Mouse (Mus musculus): ENCODE results near the gene Osbp2.

Osbp2 gene

DNA sequence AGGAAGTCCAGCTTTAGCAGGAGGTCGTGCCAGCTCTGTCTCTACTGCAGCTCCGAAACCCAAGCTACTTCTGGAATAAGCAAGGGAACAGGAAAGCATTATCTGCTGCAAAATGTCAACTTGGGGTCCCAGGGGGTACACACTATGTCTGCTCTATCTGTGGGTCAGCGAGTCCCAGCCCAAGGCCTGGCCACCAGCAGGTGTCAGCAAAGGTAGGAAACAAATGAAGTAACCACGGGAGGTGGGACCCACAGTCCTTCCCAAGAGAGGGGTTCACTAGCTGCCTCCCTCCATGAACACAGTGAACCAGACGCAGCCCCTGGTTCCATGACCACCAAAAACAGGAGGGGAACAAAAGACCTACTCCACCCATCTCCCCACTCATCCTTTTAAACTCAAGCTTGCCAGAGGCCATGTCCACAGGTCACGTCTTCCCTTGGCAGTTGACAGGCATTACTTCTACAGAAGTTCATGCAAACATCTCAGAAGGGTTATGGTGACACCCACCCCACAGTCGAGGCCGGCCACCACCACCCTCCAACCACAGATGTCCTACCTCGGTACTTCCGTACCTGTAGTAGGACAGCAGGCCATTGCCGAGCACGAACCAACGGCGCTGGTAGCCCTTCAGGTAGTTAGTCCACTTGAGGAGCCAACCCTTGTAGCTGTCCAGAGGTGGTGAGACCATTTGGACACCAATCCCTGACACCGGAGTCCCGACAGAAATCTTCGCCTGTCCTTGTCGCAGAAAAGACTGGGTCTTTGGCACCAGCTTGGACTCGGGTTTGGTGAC is 846 bp downstream of the Osbp2 start:
- peak; percentile 72 to 73 for DNase-seq

DNA sequence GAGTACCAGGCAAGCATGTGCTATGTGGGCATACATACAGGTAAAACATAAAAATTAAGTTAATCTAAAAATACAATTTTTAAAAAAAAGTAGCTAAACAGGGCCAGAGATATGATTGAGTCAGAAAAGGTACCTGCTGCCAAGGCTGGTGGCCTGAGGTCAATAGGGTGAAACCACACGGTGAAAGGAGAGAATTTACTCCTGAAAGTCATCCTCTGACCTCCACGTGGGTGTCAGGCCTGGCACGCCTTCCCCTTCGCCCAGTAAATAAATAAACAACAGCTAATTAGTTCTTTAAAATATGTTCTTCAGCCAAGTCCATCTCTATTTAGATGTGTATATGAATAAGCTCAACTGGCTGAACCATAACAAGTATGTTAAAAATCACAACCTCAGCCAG is 3.3 kb downstream of the Osbp2 start:
- no peak for DNase-seq

DNA sequence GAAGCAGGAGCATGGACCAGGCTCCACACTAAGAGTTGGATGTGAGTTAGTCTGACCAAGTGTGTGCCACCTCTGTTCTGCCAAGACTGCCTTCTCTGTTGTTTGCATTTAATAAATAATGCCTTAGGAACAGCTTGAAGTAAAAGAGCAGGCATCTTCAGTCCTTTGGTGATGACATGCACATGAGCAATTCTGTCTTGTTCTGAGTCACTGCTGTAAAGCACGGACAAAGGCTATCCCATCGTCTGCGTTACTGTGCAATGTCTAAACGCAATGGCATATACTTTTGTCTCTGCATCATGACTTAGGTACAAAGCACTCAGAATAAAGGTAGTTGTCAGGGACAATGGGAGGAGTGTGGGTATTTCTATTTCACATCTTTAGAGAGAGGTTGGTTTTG is 3.9 kb downstream of the Osbp2 start:
- DNase-seq, result no peak

DNA sequence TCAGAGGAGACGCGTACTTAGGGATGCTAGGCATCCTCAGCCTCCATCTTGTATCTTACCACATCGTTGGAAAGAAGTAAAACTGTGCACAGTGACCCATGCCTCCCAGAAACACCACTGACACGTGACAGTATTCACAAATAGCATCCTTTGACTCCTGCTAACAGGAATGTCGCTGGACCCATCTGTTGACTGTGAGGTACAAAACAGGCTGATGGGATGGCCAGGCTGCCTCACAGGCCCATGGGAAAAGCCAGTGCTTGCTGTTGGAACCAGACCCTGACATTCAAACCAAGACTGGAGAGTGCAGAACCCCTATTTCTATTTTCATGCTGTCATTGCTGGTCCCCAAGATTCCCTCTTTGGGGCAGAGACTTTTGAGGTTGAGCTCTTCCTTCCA is 5.8 kb downstream of the Osbp2 start:
- DNase-seq, result no peak

DNA sequence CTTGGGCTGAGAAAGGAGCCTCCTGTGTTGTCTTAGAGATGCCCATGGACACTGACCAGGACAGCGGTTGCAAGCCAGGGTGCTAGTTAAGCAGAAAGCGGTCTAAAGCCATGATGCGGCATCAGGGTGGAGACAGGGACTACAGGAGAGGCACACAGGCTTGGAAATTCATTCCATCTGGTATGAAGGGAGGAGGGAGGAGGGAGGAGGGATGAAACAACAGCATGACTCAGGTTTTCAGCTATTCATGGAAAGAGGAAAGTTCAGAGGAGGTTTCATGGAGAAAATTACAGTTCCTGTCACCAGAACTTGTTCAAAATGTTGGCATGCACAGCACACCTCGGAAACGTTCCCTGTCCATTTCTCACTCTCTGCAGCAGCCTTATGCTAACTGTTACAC is 7.9 kb downstream of the Osbp2 start:
- no peak for DNase-seq

DNA sequence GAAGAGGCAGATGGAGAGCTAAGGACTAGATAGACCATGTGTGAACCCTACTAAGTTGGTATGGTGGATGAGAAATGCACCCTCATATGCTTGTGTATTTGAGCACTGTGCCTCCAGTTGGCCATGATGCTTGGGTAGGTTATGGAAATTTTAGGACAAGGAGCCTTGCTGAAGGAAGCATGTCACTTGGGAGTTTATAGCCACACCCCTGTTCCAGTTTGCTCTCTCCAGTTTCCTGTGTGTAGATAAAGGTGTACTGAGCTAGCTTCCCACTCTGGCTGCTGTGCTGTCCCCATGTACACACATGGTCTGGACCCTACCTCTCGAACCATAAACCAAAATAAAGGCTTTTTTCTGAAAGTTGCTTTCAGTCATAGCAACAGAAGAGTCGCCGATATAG is 9.5 kb downstream of the Osbp2 start:
- DNase-seq, result no peak

DNA sequence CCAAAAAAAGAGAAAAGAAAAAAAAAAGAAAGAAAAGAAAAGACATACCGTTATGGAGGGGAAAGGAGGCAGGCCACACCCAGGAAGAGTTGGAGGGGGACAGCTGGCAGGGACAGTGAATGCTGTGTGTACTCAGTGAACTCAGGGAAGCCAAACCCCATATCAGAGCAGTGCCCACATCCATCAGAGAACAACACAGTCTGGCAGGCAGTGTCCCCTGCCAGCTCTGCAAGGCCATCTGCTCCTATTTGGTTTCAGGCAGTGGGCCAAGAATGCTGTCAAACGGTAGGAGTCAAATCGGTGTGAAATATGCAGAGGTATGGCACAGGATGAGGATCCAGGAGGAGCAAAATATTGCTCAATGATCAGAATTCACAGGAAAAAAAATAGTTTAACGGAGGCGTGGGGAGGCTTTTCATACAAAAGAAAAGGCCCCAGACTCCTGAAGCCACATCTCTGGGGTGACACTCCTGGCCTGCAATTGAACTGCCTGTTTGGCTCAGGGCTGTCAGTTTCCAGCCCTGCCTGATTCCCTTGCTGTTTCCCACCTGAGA is 10.1 kb downstream of the Osbp2 start:
- DNase-seq, result peak; percentile 94 to 95

DNA sequence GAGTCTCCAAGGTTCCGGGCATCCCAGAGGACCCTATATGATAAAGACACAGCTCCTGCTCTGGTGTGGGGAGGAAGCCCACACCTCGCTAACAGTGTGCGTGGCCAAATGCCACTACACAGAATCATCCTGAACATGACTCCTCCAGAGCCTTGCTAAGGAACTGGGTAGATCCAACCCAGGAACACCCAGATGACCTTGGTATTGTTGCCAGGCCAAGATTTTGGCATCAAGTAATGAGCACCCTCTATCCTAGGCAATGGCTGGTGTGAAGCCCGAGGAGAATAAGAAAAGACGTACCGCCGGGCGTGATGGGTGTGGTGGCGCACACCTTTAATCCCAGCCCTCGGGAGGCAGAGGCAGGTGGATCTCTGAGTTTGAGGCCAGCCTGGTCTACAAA is 10.7 kb downstream of the Osbp2 start:
- no peak for DNase-seq

DNA sequence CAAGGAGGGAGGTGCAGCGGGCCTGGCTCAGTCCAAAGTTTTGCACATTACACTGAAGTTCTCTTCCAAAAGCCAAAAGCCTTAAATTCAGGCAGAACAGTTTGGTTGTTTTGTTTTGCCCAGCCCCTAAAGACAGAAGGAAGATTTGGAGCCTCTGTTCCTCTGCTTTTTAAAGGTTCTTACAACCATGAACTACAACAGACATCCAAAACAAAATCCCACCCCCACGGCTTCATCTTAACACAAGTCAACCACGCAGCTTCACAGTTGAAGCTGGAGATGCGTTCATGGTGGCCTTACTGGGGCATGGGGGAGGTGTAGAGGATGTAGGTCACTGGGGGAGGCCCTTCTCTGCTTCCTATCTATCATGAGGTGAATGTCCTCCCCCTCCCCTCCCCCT is 11.8 kb downstream of the Osbp2 start:
- DNase-seq, result peak in 1 of 2 experiments; percentile 31

DNA sequence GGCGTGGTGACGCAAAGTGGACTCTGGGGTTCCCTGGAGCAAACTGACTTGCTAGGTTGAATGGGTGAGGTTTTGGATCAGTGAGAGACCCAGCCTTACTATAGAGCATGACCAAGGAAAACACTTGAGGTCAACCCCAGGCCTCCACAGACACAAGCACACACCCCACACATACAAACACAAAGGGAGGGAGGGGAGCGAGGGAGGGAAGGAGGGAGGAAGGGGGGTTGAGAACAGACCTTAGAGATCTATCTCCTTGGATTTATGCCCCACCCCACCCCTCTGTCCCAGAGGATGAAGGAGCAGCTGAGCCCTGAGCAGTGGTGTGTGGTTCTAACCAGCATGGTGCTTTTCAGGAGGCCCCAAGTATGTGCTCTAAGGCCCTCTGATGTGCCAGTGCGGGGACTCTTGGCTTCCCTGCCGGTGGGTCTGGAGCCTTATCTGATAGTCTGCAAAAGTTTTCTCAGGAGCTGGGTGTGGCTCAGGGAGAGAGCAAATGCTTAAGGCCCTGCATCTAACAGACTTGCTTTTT is 12.9 kb downstream of the Osbp2 start:
- peak in 1 of 2 experiments; percentile 32 for DNase-seq

DNA sequence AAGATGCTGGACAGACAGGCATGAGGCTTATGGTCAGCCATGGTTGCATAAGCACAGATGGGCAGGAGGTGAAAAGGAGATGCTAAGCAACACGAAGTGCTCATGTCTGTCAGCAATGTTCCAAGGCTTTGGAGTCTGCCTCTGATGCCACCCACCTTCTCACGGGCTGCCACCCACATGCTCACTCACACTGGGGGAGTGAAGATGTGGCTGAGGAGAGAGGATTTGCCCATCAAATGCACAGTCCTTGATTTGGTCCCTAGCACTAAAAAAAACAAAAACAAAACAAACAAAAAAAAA is 13.4 kb downstream of the Osbp2 start:
- peak in 1 of 2 experiments; percentile 51 for DNase-seq

DNA sequence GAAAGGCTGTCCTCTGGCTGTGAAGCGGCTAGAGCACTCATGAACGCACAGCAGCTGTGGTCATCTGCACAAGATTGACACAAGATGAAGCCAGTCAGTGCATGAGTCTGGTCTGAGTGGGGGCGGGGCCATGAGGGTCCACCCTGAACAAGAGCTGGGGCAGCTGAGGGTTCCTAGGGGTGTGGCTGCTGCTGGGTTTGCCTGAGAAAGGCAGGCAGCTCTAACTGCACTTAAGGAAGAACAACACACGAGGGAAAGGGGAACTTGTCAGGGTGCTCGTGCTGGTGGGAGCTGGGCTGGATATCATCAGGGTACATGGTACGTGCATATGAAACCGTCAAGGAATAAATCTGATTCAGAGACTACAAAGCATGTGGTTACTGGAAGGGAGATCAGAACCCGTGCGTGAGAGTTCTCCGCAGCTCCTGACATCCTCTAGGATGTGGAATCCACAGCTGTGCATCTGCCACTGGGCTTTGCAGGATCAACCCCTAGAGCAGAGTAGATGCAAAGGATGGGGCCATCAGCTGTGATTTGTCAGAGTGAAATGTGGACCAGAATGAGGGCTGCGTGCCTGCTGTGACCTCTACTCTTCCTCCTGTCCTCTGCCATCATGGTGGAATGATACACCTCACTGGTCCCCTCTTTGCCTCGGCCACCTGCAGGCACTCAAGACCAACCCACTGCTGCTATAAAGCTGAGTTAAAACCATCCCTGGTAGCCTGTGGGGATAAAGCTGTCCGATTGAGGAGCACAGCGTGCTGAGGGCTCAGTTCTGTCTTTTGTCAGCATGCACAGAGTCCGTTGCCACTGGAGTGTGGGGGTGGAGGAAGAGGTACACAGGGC is 14.0 kb downstream of the Osbp2 start:
- DNase-seq, result no peak

DNA sequence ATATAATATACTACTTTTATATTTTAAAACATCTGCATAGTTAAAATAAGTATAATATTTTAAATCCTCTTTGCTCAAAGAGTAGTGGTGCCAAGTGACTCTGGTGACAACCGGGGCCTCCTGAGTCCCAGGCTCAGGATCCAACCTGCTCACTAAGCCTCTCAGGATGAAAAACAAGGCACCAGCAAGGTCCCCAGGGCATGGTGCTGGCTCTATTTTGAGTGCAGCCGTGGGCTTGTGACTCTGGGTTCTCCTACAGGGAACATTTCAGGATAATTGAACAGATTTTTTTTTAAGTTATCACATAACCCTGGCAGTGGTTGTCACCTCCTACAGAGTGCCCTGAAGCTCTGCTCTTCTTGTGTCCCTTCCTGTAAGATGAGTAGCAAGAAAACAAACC is 17.4 kb downstream of the Osbp2 start:
- DNase-seq, result no peak

DNA sequence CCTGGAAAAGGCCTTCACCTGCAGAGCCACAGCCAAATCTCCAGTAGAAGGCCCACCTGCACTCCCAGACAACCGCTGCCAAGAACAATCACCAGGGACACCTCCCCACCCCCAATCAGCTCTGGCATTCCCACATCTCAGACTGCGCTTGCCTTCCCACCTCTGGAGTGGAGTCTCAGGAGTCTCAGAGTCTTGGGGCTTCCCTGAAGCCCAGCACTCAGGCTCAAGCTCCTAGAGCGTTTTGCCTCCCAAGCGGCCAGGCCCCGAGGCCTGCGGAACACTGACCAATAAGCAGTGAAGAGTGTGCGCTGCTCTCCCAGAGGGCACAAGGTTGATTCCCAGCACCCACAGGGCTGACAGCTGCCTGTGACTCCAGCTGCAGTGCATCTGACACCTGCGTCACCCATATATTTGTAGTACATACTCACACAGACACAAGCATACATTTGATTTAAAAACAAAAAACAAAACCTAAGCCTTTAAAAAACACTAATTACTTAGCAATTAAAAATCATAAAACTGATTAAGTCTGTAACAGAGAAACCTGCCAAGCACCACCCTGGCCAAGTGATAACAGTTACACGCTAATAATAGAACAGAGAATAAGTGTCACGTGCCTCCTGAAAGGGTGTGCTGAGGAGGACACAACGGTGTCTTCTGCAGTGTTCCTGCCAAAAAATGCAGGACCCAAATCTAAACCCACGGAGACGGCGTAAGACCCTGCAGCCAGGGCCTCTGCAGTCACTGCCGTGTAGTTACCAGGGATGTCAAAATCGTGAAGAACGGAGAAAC is 19.6 kb downstream of the Osbp2 start:
- peak; percentile 63 to 64 for DNase-seq

DNA sequence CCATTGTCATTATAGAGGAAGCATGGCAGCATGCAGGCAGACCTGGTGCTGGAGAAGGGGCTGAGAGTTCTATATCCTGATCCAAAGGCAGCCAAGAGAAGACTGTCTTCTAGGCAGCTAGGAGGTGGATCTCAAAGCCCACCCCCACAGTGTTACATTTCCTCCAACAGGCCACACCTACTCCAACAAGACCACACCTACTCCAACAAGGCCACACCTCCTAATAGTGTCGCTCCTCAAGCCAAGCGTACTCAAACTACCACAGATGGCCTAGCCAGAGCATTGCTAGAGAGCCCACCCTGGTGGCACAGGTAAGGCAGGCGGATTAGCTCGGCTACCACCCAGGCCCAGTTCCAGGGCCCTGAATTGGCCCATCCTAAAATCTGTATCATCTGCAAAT is 28.4 kb downstream of the Osbp2 start:
- no peak for DNase-seq

DNA sequence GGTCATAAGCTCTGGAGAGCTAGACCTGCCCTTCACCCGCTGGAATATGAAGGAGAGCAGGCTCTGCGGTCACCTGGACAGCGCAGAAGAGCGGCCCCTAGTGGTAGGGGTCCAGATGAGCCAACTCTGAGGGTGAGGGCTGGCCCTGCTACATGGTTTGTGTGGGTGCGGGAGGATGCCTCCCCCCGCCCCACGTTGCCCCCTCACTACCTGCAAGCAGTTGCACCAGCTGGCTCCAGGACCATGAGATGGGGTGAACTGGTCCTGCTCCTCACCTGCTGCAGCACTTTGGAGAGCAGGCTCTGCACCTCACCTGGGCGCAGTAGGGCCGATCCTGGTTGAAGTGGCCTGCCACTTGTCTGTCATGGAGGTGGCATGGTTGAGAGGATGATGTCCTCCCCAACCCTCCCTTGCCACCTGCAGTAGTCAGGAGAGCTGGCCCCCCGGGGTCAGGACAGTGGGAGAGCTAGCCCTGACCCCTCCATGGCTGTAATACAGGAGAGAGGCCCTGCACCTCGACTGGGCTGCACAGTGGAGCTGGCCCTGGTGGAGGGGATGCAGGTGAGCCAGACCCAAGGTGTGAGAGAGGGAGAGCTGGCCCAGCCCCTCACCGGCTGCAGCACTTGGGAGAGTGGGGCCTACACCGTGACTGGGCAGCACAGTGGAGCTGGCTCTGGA is 29.1 kb downstream of the Osbp2 start:
- DNase-seq, result peak in 1 of 2 experiments; percentile 65

DNA sequence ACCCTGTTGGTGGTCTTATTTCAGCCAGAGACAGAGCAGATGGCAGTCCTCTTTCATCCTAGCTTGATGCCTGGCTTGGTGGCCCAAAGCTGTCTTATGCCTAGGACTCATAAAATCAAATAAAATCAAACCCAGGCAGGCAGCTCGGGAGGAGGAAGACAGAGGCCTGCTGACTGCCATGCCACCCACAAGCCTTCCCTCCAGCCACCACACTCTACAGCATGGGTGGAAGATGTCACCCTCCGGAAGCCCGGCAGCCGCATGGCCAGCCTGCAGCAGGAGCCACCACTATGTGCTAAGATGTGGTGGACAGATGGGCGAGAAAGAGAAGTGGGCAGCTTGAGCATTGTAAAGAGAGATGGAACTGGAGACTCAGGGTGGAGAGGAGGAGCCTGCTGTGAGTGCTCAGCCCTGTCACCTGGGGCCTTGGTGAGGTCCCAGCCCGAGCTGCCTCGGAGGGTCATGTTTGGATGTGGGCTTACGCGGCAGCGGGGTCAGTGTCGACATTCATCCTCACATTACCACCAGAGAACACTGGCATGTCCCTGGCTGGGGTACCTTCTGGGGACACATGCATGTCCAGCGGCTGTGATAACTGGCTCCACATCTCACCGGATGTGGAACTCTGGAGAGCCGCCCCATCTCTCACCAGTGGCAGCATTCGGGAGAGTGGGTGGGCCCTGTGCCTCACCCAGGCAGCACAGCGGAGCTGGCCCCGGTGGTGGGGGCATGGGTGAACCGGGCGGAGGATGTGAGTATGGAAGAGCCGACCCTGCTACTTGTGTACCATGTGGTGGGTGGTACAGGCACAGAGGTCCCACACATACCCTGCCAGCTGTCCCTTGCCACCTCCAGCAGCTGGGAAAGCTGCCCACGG is 29.9 kb downstream of the Osbp2 start:
- DNase-seq, result peak in 1 of 2 experiments; percentile 55

DNA sequence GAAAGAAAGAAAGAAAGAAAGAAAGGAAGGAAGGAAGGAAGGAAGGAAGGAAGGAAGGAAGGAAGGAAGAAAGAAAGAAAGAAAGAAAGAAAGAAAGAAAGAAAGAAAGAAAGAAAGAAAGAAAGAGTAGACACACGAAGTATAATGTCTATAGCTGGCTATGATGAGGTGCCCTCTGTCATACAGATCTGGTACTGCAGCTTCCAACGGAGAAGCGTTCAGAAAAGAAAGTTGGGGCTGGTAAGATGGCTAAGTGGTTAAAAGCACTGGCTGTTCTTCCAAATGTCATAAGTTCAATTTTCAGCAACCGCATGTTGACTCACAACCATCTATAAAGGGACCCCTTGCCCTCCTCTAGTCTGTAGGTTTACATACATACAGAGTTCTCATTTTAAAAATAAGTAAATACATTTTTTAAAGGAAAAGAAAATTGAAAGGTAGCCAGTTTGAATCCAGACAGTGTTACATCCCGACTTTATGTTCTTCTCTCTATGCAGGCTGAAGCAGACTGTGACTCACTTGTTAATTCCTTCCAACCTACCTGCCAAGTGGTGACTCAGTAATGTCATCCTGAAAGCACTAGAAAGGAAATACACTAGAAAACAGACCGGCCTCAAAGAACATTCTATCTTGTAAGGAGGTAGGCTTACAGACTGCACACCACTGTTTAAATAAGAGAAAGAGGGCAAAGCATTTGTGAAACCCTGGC is 31.4 kb downstream of the Osbp2 start:
- peak; percentile 67 to 70 for DNase-seq

DNA sequence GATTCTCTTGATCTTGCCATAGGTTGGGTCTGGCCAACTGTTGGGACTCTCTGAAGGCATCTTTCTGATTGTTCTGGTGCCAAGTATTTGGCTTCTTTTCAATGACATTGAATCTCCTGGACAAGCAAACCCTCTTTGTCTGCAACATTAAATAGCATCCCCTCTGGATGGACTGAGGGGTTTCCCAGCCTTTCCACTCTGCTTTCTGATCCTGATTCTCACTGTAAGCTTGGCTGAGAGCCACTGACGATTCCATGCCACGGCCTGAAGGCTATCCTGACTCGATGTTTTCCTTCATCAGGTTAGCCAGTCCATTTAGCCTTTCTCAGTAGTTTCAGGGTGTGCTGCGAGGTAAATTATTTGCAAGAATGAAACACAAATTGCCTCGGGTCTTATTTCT is 34.0 kb downstream of the Osbp2 start:
- no peak for DNase-seq

DNA sequence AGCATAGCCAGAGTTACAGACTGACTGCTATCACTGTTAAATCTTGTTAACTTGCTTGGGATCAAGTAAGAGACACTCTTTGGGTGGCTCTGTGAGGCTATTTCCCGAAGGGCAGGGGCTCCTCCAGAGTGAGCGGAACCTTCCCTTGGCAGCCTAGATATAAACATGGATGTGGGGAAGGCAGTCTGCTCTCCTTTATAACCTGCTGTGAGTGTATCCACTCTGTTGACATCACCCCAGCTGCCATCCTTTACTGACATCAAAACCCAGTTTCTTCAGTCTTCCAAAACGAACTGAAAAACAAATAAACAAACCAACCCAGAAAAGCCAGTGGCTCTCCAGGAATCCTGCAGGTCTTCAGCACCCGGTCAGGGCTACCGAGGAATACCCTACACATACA is 39.6 kb downstream of the Osbp2 start:
- no peak for DNase-seq

DNA sequence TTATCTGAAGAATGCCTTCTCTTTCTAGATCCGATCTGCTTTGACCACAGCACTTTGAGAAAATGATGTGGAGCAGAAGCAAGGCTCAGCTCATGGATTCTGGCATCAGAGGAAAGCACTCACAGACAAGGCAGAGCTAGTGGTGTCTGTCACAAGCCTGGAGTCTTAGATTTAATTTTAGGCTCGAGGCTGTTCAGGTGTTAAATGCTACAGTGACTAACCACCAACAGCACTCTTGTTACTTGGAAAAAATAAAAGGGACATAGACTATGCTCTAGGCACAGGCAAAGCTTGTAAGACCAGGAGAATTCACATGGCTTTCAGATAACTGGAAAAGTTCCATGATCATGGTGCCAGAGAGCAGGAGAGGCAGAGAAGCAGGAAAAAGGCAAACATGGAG is 40.3 kb downstream of the Osbp2 start:
- no peak for DNase-seq

Data from cerebellum, adult 18-20 months (tissue).